Mouse (Mus musculus) heart, embryonic 11.5 days (tissue): ENCODE data around the gene Cep128. TPM values are rescaled to one million over a fixed set of nuclear protein-coding genes. Genes with fewer than 3 reads are reported as not detected.

Experiments used
- ATAC-seq: fragments of 200-750 bp; cut with Nextera tagmentation; replicated peaks from 2 replicates; pipeline ENCODE4 v1.8.0; 2017; ENCODE audit warnings: moderate library complexity; ENCODE audit not compliant: insufficient number of reproducible peaks, low FRiP score, low TSS enrichment
- H3K27ac ChIP-seq: fragments of 300-500 bp; sonication (generic); 2 replicates; pipeline ENCODE4 v1.5.1; 2014; ENCODE audit warnings: mild to moderate bottlenecking, low read depth, low read length
- H3K27me3 ChIP-seq: fragments of 300-500 bp; sonication (generic); 2 replicates; pipeline ENCODE4 v1.6.1; 2014; ENCODE audit warnings: mild to moderate bottlenecking, low read length, mixed read lengths; ENCODE audit not compliant: control insufficient read depth, insufficient read depth
- H3K36me3 ChIP-seq: fragments of 300-500 bp; sonication (generic); 2 replicates; pipeline ENCODE4 v1.6.1; 2014; ENCODE audit warnings: mild to moderate bottlenecking, low read length, moderate library complexity, mixed read lengths; ENCODE audit not compliant: control insufficient read depth, insufficient read depth
- H3K4me1 ChIP-seq: fragments of 300-500 bp; sonication (generic); 2 replicates; pipeline ENCODE4 v1.6.1; 2014; ENCODE audit warnings: low read length; ENCODE audit not compliant: control insufficient read depth, insufficient read depth
- H3K4me2 ChIP-seq: fragments of 300-500 bp; sonication (generic); 2 replicates; pipeline ENCODE4 v1.6.1; 2014; ENCODE audit warnings: mild to moderate bottlenecking, moderate library complexity
- H3K4me3 ChIP-seq: fragments of 300-500 bp; sonication (generic); 2 replicates; pipeline ENCODE4 v1.5.1; 2014; ENCODE audit warnings: low read depth, low read length
- H3K9ac ChIP-seq: fragments of 300-500 bp; sonication (generic); 2 replicates; pipeline ENCODE4 v1.6.1; 2014; ENCODE audit warnings: mild to moderate bottlenecking, low read depth, low read length, moderate library complexity
- H3K9me3 ChIP-seq: fragments of 300-500 bp; sonication (generic); replicated peaks from 2 replicates; pipeline ENCODE4 v1.6.1; 2016; ENCODE audit warnings: low read length; ENCODE audit not compliant: control insufficient read depth
- whole genome bisulfite sequencing: fragments of 180-500 bp; shearing (Covaris S2); extraction: QIAGEN DNeasy Blood & Tissue Kit; methylation state at CpG from one replicate; pipeline ENCODE4 v1.1.7; 2014; ENCODE audit not compliant: insufficient replicate concordance; 5-methylcytosine and 5-hydroxymethylcytosine counted together
- polyA plus RNA-seq: library from polyadenylated mRNA; unstranded; fragments of >200 nt; fragmentation: Nextera tagmentation; extraction: Ambion mirVana; gene quantifications from 2 replicates; pipeline ENCODE4 v1.2.1, GENCODE M21; 2014

Cep128 gene
- polyA plus RNA-seq, 1 experiment from 2014 or later: 7.4 TPM

GRCm38 (mm10) chr12:91013043-91013442, 371.2 kb downstream of the Cep128 start:
- ATAC-seq: no peak
- WGBS: 86% methylated on average over 6 of the region's 6 CpGs
- no peak overlapping the region for H3K9ac ChIP-seq
- no peaks in the 10 kb centered on the region for H3K36me3 ChIP-seq
- no peak overlapping the region for H3K4me3 ChIP-seq
- no peaks in the 10 kb centered on the region for H3K27me3 ChIP-seq
- no peak overlapping the region for H3K4me2 ChIP-seq
- H3K9me3 ChIP-seq: no peaks in the 10 kb centered on the region
- H3K4me1 ChIP-seq: no peaks in the 10 kb centered on the region
- no peak overlapping the region for H3K27ac ChIP-seq

- H3K27me3 ChIP-seq: no peaks in the 10 kb centered on the region
- no peaks in the 10 kb centered on the region for H3K9me3 ChIP-seq
- no peak overlapping the region for H3K4me3 ChIP-seq
- H3K4me2 ChIP-seq: no peak overlapping the region
- 74% methylated on average over 4 of the region's 4 CpGs for WGBS
- H3K4me1 ChIP-seq: no peaks in the 10 kb centered on the region
- H3K9ac ChIP-seq: no peak overlapping the region
- no peak overlapping the region for H3K27ac ChIP-seq
- H3K36me3 ChIP-seq: no peaks in the 10 kb centered on the region
- no peak for ATAC-seq
These were observed 372.0 kb downstream of the Cep128 start for GRCm38 (mm10) chr12:91012184-91012583.

- Histone ChIP-seq H3K27ac (no peak overlapping the region), H3K4me3 (no peak overlapping the region), H3K9me3 (no peaks in the 10 kb centered on the region), H3K4me1 (no peaks in the 10 kb centered on the region), H3K27me3 (no peaks in the 10 kb centered on the region), H3K9ac (no peak overlapping the region), H3K4me2 (no peak overlapping the region), H3K36me3 (no peaks in the 10 kb centered on the region)
- ATAC-seq: no peak
- WGBS: 72% methylated on average over 5 of the region's 5 CpGs
These were observed 375.5 kb downstream of the Cep128 start for GRCm38 (mm10) chr12:91008736-91009135.

GRCm38 (mm10) chr12:91008170-91008569, 376.0 kb downstream of the Cep128 start:
- H3K4me2 ChIP-seq: no peak overlapping the region
- H3K9ac ChIP-seq: no peak overlapping the region
- WGBS: 80% methylated on average over 3 of the region's 3 CpGs
- H3K27ac ChIP-seq: no peak overlapping the region
- ATAC-seq: no peak
- no peaks in the 10 kb centered on the region for H3K27me3 ChIP-seq
- no peaks in the 10 kb centered on the region for H3K36me3 ChIP-seq
- no peaks in the 10 kb centered on the region for H3K4me1 ChIP-seq
- no peak overlapping the region for H3K4me3 ChIP-seq
- no peaks in the 10 kb centered on the region for H3K9me3 ChIP-seq

GRCm38 (mm10) chr12:90997539-90997938, 386.7 kb downstream of the Cep128 start:
- H3K4me2 ChIP-seq: no peak overlapping the region
- H3K4me1 ChIP-seq: no peaks in the 10 kb centered on the region
- H3K4me3 ChIP-seq: no peak overlapping the region
- no peak for ATAC-seq
- H3K9ac ChIP-seq: no peak overlapping the region
- H3K9me3 ChIP-seq: no peaks in the 10 kb centered on the region
- H3K36me3 ChIP-seq: no peaks in the 10 kb centered on the region
- 89% methylated on average over 4 of the region's 4 CpGs for WGBS
- H3K27me3 ChIP-seq: no peaks in the 10 kb centered on the region
- no peak overlapping the region for H3K27ac ChIP-seq

- H3K4me2 ChIP-seq: no peak overlapping the region
- no peaks in the 10 kb centered on the region for H3K36me3 ChIP-seq
- H3K4me3 ChIP-seq: no peak overlapping the region
- WGBS: 87% methylated on average over 2 of the region's 2 CpGs
- no peak for ATAC-seq
- no peak overlapping the region for H3K27ac ChIP-seq
- H3K4me1 ChIP-seq: no peaks in the 10 kb centered on the region
- H3K9me3 ChIP-seq: no peaks in the 10 kb centered on the region
- no peak overlapping the region for H3K9ac ChIP-seq
- H3K27me3 ChIP-seq: no peaks in the 10 kb centered on the region
These were observed 390.9 kb downstream of the Cep128 start for GRCm38 (mm10) chr12:90993331-90993730.

GRCm38 (mm10) chr12:90987782-90988181, 396.4 kb downstream of the Cep128 start:
- H3K4me2 ChIP-seq: no peak overlapping the region
- no peak for ATAC-seq
- no peak overlapping the region for H3K9ac ChIP-seq
- no peaks in the 10 kb centered on the region for H3K36me3 ChIP-seq
- no peaks in the 10 kb centered on the region for H3K27me3 ChIP-seq
- 72% methylated on average over 2 of the region's 2 CpGs for WGBS
- H3K9me3 ChIP-seq: no peaks in the 10 kb centered on the region
- no peaks in the 10 kb centered on the region for H3K4me1 ChIP-seq
- no peak overlapping the region for H3K27ac ChIP-seq
- H3K4me3 ChIP-seq: no peak overlapping the region

- no peaks in the 10 kb centered on the region for H3K36me3 ChIP-seq
- H3K9ac ChIP-seq: no peak overlapping the region
- H3K4me3 ChIP-seq: no peak overlapping the region
- no peak overlapping the region for H3K27ac ChIP-seq
- WGBS: 78% methylated on average over 6 of the region's 6 CpGs
- no peaks in the 10 kb centered on the region for H3K27me3 ChIP-seq
- no peak overlapping the region for H3K4me2 ChIP-seq
- H3K4me1 ChIP-seq: no peaks in the 10 kb centered on the region
- H3K9me3 ChIP-seq: no peaks in the 10 kb centered on the region
- ATAC-seq: no peak
These were observed 396.9 kb downstream of the Cep128 start for GRCm38 (mm10) chr12:90987259-90987658.

GRCm38 (mm10) chr12:90982018-90982417, 402.2 kb downstream of the Cep128 start:
- Histone ChIP-seq H3K9me3 (no peaks in the 10 kb centered on the region), H3K36me3 (no peaks in the 10 kb centered on the region), H3K4me1 (no peaks in the 10 kb centered on the region), H3K27ac (no peak overlapping the region), H3K27me3 (no peaks in the 10 kb centered on the region), H3K4me3 (no peak overlapping the region), H3K4me2 (no peak overlapping the region), H3K9ac (no peak overlapping the region)
- ATAC-seq: no peak
- WGBS: 82% methylated on average over 4 of the region's 4 CpGs
